Mouse (Mus musculus): ENCODE measurements around the gene Stradb.

- TF ChIP-seq POLR2A (IDR thresholded peaks at IDR 0.05; ENCODE audit: borderline replicate concordance, control insufficient read depth, low read depth, low read length) (no peak), CTCF (IDR thresholded peaks at IDR 0.05; ENCODE audit: control insufficient read depth, insufficient read depth, low read length) (no peak)
Observed at GRCm38 (mm10) chr1:58945523-58945922, 27.8 kb upstream of the Stradb start.

All from bone marrow, adult 2 months (tissue).